Mouse (Mus musculus) layer of hippocampus, postnatal 36 days (tissue): ENCODE results near the gene Gm42715. TPM values are rescaled to one million over a fixed set of nuclear protein-coding genes. Genes with fewer than 3 reads are reported as not detected.
"Not testable (repeated sequence)": the region's sequence is repeated elsewhere in the genome, so short reads cannot be mapped to it uniquely, and the experiment has no call there.

ENCODE experiments used
- DNase-seq, 2 experiments: peaks; one replicate each; pipeline ENCODE4 v3.0.0; 2022
- total RNA-seq, 2 experiments: library from RNA; stranded (reverse); gene quantifications; 2 replicates each; pipeline ENCODE4 v1.2.3; 2021

Gene Gm42715
- total RNA-seq, 2 experiments from 2014 or later = 9.8 to 12.2 TPM

GRCm38 (mm10) chr7:127497382-127497781, 22.0 kb upstream of the Gm42715 start:
- no peak for DNase-seq

- peak in 1 of 2 experiments; percentile 25 for DNase-seq
Measured at GRCm38 (mm10) chr7:127498407-127498806, 21.0 kb upstream of the Gm42715 start.

DNA sequence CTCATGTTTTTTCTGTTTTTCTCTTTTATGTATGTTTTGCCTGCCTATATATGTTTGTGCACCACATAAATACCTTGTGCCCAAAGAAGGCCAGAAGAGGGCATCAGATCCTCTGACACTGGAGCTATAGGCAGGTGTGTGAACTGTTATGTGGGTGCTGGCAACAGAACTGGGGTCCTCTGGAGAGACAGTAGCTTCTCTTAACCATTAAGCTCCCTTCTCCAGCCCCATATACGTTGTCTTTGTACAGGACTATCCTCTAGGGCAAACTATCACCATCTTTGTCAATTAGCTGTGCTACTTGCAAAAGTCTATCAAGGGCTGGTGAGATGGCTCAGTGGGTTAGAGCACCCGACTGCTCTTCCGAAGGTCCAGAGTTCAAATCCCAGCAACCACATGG, 11.1 kb upstream of the Gm42715 start:
- DNase-seq = no peak

- DNase-seq = not testable (repeated sequence)
Measured at GRCm38 (mm10) chr7:127509830-127510229, 9.6 kb upstream of the Gm42715 start.

GRCm38 (mm10) chr7:127511241-127511640, 8.1 kb upstream of the Gm42715 start:
- no peak for DNase-seq

DNA sequence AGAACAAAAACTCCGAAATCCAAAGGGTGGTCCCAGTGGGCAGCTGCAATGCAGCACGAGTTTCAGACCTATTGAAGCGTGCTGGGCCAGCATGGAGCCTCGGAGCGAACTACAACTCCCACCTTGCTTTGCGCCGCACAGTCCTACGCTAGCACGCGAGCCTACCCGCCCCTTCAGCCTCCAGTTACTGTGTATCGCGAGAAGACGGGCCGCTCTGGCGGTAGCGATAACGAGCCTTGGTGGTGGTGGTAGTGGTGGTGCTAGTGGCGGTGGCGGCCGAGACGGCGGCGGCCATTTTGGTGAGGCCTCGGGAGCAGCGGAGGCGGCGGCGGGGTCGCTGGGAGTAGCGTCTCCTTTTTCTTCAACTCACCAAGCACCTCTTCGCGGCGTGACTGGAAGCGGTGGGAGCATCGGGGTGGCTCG, 7.6 kb upstream of the Gm42715 start, which contains the start of gene Srcap:
Gene Srcap (plus strand): TSS at position 176 of the 423 bp plus-strand sequence.
- DNase-seq = peak; percentile 93 to 94

GRCm38 (mm10) chr7:127512231-127513015, 7.0 kb upstream of the Gm42715 start:
- peak; percentile 86 to 87 for DNase-seq

DNA sequence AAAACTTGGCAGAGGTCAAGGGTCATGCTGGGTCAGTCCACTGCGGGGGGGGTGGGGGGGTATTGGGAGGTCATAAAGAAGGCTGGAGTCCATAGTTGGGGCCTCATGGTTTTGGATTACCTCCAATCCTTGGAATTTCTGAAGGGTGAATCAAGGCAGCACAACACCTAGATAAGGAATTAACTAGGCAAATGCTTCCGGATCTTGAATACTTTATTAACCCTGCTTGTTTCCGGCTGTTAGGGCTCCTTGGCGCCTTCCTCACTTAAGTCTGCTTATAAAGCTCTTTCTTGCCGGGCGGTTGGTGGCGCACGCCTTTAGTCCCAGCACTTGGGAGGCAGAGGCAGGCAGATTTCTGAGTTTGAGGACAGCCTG, 6.4 kb upstream of the Gm42715 start:
- peak in 1 of 2 experiments; percentile 16 for DNase-seq

DNA sequence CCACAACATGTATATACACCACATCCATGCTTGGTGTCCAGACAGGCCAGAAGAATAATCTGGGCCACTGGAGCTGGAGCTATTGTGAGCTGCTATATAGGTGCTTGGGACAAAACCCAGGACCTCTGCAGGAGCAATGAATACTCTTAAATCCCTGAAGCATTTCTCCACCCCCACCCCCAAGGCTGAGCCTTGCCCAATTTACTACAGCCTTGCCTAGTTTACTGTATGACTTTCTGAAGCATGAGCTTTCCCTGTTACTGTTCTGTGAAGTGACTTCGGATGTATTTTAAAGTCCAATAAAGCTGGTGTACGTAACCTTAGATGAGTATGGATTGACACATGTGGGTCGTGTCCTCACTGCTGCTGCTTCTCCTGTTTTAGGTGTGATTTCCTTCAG, 5.6 kb upstream of the Gm42715 start:
- DNase-seq = no peak

GRCm38 (mm10) chr7:127515846-127516245, 3.5 kb upstream of the Gm42715 start:
- DNase-seq = no peak

DNA sequence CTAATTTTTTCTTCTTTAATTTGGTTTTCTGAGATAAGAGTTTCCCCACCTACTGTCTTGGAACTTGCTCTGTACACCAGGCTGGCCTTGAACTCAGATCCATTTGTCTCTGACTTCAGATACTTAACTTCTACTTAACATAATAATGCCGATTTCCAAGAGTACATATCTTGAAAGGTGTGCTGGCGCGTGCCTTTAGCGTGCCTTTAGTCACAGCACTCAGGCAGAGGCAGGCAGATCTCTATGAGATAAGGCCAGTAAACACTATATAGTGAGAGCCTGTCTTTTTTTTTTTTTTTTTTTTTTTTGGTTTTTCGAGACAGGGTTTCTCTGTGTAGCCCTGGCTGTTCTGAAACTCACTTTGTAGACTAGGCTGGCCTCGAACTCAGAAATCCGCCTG, 3.0 kb upstream of the Gm42715 start:
- DNase-seq = no peak

GRCm38 (mm10) chr7:127541671-127542070, 22.3 kb downstream of the Gm42715 start:
- DNase-seq = no peak

GRCm38 (mm10) chr7:127549116-127549835, 29.9 kb downstream of the Gm42715 start:
- peak in 1 of 2 experiments; percentile 34 for DNase-seq

DNA sequence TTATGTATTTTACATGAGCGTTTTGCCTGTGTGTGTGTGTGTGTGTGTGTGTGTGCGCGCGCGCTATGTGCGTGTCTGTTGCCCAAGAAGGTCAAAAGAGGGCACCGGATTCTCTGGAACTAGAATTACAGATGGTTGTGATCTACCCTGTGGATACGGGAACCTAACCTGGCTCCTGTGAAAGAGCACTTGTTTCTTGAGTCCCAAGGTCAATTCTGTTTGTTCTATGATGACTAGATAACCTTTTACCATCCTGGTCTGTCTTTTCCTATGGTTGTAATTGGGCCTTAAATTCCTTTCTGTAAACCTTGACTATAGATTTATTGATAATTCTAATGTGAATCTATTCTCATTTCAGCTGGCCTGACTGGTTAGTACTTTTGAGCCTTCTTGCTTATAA, 32.2 kb downstream of the Gm42715 start:
- no peak for DNase-seq

GRCm38 (mm10) chr7:127560580-127560979, 41.2 kb downstream of the Gm42715 start:
- DNase-seq = no peak

DNA sequence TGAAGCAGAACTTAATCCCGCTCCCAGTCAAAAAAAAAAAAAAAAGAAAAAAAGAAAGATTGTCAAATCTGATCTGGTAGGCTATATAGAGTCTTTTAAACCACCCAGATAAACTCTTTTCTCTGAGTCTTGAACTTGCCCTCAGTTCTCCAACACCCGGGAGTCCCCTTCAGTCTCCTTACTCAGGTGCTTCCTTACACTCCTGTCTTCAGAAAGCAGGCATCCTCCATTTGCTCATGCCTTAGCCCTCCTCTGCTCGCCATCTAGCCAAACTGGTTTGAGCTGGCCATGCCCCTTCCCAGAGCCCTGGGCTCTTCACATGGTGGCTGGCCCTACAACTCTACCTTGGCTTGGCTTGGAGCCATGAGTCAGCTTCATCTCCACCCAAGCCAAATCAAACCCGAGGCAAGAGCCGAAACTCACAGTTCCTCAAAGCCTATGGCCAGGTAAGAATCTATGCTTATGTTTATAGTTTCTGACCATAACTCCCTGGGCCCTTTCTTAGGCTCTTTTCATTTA, 42.0 kb downstream of the Gm42715 start, which contains the start of gene Tmem265:
Gene Tmem265 (plus strand): TSS at position 51 of the 519 bp plus-strand sequence.
- no peak for DNase-seq

DNA sequence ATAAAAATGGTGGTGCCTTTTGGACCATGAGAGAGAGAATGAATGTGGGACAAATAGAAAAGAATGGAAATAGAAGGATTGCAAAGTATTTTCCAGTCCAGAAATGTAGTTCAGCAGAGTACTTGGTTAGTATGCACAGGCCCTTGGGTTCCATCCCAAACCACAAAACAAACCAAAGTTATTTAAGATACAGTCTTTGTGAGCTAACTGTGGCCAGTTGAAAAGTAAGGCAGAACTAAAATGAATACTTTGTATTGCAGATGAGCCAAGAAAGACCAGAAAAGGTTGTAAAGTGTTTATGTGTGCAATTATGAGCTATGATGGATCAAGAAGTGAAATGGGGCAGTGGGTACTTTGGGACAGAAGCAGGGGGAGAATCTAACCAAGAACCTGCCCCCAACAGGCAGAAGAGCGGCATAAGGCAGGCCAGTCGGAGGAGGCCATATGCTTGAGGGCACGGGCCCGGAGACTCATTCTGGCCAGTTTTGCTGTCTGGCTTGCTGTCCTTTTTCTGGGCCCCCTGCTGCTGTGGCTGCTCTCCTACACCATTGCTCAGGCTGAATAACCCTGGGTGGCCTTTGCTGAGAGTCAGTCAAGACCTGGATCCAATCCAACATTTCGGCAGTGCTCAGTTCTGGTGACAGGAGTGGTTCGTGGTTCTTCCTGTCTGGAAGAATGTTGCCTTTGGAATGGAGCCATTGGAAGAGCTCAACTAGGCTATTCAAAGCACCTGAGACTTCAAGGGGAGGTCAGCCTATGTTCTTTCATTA, 45.2 kb downstream of the Gm42715 start:
- DNase-seq = no peak

GRCm38 (mm10) chr7:127572895-127573471, 53.6 kb downstream of the Gm42715 start, which contains the start of gene Phkg2:
Gene Phkg2, plus strand, starts transcription at chr7:127573340.
- DNase-seq = peak; percentile 89 to 90

- no peak for DNase-seq
Measured at GRCm38 (mm10) chr7:127573503-127574008, 54.2 kb downstream of the Gm42715 start.

- DNase-seq = no peak
Measured at GRCm38 (mm10) chr7:127574115-127574514, 54.7 kb downstream of the Gm42715 start.

GRCm38 (mm10) chr7:127583260-127583659, 63.9 kb downstream of the Gm42715 start:
- no peak for DNase-seq

GRCm38 (mm10) chr7:127585031-127585430, 65.6 kb downstream of the Gm42715 start:
- DNase-seq = no peak
